Mouse (Mus musculus): ENCODE measurements around the gene Nfasc.

The Nfasc gene

DNA sequence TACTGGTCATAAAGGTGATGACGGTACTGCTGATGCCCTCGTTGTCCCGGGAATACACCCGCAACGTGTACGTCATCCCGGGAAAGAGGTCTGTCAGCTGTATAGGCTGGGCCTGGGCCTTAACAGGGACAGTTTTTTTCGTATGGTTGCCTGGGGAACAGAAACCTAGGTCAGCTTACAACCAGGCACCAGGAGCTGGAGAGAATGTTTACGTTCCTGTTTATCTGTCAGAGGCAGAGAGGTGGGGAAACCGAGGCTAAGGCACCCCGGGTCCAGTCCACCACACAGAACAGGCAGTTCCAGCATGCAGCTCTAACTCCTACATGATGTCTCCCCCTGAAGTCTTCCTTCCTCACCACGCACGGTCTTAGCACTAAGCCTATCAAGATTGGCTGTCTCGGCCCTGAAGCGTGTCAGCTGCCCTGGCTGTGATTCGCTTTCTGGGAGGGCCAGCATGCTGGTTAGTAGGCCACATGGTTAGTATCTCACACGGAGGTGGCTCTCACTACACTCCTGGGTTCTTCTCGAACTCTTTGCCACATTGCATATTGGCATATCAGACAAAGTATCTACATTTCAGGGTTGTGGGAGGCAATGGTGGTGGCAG is 158.5 kb downstream of the Nfasc start:
- no peak for DNase-seq (ENCODE audit: low spot score)

DNA sequence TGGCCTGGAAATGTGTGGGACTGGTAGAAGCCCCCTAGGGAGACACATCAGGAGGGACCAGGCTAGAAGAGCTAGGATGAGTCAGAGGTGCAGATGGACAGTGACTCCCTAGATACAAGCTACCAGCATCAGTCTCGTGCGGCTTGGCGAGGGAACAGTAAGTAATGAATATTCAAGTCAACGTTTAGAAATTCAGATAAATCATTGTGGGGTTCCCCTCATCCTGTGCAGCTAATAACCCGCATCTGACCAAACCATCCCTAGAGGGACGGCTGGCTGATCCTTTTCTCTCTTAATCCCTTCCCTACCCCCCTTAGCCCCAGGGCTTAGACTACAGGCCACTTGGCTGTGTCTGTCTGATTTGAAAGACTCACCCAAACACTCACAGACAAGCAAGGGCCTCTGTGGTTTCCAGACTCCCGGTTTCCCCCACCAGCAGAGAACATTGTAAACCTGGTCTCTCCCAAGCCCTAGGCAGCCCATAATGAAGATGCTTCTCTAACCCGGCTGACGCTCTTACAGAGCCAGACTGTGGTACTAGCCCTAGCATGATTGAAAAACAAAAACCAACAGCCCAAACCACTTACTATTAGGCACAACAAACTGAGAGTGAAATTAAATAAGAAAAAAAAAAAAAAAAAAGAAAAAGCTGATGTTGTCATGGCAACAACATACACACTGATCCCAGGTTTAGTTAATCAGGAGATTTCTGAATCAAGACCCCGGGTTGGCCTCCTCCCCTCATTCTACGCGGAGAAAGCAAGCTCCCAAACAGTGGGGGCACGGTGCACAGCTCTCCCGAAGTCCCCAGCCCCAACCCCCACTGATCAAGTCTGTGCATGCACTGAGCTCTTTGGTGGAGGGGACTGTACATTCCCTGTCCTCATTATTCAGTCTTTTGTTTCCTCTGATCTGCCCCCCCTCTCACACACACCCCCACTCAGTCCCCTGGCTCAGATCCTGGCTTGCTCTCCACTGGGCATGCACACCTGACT is 159.5 kb downstream of the Nfasc start:
- no peak for DNase-seq (ENCODE audit: low spot score)

DNA sequence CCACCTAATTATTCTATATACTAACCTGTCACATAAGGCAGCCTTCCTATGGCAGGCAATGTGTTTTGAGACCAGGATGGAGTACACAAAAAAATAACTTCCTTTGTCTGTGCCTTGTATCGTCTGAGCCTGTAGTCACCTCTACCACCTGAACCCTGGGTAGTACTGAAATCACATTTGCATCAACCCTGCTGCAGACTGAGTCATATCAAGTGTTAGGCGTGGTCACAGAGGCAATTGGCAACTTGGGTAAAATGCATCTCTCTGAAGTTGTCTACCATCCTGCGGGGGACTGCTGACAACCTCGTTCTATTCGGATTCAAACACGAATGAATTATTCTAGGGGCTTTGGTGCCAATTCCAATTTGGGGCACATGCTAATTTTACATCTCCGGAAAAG is 161.5 kb downstream of the Nfasc start:
- DNase-seq (ENCODE audit: low spot score) = no peak

DNA sequence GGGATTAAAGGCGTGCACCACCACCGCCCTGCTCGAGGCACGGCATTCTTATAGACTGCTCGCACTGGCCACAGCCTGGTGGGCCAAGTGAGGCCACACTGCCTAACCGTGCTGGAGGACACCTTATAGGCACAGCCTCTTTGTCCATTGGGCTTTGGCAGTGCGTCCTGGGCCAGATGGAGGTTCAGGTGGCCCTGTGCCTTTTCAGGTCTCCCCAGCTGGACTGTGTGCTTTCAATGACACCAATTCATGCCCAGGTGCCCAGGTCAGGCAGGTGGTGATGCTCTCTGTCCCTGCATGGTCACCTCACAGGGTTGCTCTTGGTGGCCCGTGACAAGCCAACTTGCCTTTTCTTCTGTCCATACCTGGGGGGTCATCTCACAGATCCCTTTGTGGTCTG is 164.8 kb downstream of the Nfasc start:
- no peak for DNase-seq (ENCODE audit: low spot score)

DNA sequence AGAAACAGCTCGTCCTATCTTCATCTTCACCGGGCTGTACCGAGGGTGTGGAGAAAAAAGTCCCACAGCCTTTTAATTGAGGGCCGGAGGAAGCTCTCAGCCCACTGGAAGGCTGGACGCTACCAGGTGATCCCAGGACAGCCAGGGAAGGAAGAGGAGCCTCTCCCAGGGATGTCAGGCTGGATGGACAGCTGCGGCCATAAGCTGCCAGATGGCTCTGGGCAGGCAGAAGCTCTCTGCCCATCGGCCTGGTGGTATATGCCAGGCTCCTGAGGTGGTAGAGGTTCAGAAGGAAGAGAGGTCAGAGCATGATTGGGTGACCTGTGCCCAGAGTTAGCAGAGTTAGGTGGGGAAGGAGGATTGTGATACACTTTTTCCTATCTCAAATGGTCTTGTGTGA is 168.7 kb downstream of the Nfasc start:
- DNase-seq (ENCODE audit: low spot score) = no peak

DNA sequence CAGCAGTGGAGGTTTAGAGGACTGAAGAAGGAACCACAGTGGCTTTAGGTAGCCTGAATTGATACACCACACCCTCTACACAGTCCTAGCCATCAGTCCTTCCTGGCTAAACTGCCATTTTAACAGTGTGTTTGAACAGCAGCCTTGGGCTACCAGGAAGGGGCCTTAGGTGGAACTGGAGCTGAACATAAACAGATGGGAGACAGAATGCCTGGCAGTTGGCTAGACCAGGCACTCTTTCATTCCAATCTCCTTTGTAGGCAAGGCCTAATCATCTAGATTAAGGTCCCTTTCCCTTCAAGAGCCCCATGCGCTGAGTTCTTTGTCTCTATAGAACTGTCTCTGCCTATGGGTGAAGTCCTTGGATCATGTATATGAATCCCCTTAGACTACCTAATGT is 170.0 kb downstream of the Nfasc start:
- DNase-seq (ENCODE audit: low spot score) = no peak

DNA sequence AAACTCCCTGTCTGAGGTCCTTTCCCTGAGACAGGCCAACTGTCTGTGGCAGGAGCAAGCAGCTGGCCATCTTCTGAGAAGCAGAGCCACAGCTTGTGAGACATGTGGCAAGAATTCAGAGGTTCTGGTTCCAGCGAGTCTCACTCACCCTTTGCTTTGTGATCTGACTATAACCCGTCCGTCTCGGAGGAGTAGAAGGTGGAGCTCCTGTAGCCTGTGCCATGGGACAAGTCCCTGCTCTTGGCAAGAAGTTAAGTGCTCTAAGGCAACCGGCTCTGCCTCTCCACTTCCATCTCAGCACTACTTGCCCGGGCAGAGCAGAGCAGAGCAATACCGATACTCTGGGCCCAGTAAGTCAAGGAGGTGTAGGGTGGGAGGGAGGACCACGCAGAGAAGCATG is 170.7 kb downstream of the Nfasc start:
- DNase-seq (ENCODE audit: low spot score) = no peak

DNA sequence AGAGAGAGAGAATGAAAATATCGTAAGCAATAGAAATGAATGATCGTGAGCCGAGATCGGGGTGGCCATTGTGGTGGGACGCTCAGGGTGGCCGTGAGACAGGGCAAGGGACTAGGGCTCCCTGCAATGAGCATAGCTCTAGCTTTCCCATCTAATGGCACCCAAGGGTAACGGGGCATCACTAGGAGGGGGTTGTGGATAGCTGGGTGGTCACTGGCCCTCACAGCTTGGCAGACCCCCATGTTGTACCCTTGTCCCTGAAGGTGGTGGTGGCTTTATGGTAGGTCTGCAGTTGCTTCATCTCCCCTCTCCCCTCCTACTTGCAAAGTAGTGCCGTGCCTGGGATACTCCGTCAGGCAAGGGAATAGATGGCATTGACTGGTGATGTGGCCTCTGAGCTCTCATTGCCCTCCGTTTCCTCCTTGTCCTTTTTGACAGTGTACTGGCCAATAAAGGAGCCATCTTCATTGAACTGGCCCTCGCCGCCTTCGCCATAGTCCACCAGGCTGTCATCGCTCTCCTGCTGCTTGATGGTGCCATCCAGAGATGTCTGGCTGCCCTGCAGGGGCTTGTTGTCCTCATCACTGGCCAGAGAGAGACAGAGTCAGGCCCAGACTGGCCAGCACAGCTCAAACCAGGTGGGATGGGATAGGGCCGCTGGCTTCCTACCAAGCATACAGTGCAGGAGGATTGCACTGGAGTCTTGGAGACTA is 171.4 kb downstream of the Nfasc start:
- DNase-seq (ENCODE audit: low spot score) = no peak

DNA sequence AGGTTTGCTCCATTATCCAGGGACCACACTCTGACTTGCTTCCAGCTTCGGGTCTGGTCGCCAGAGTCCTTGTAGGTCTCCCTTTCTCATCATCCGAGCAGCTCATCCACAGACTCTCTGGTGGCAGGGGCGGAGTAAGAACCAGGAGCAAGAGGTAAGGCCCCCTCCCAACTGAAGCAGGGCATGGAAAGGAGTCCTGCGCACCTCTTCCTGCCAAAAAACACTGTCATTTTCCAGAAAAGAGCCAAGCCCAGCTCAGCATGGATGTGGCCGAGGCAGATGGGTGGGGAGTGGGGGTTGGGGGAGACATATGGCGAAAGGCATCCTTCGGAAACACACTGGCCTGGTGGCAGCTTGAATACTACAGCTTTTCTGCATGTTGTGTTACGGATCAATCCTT is 172.1 kb downstream of the Nfasc start:
- no peak for DNase-seq (ENCODE audit: low spot score)

DNA sequence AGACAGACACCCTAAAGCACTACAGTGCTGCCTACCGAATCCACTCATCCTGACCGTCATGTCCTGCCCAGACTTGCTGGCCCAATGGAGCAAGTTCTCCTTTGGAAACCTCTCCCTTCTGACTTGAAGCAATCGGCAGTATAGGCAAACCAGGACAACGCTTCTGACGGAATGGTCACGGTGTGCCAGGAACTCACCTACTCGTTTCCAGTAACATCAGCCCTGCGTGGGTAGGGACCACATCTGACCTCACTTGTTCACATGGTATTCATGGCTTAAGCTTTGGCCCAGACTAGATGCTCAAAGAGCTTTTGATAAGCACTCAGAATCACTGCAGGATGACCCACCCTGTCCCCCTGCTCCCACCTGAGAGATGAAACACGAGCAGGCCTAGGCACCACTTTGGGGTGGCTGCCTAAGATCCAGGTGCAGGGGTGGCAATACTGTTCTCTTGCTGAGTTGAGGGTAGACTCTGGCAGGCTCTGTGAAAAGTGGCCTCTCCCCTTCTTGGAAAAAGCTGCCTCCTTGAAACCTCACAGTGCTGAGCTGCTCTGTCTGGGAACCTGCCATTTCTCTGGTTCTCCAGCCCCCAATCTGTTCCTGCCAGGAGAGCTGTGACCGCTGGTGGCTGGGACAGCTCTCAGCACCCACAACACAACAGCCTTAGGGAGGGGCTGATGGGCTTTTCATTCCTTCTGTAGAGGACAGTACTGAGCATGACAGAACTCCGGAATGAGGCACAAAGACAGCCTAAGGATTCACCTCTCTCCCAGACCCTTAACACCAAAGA is 174.1 kb downstream of the Nfasc start:
- DNase-seq (ENCODE audit: low spot score) = no peak

DNA sequence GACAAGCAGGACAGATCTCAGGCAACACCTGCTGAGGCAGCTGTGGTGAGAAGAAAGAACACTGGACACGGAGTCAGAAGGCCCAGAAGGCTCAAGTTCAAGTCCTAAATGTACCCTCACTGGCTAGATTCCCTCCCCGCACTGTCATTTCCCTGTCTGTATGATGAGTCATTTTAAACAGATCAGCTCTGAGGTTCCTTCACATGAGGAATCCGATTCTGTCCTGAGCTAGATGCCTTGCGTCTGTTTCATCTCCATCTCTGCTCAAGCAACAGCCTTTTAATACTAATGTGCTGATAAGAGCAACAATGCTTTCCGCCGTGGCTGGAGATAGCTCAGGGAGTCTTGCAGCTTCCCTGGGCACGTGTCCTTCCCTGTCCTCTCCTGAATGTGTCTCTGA is 175.8 kb downstream of the Nfasc start:
- DNase-seq (ENCODE audit: low spot score) = no peak

DNA sequence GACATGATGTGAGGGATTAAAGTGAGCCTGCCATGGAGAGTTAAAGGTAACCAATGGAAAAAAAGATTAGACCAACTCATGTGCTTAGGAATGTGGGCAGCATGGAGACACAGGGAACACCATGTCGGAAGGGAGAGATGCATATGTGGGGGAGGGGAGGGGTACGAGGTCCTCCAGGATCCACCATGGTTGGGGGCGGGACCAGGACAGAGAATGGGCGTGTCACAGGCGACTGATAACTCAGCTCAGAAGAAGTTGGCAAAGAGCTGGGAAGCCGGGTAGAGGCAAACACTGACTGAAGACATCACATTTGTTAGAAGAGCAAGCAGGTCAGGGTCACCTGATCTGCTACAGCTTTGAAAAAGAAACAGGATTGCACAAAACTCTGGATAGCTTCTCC is 176.7 kb downstream of the Nfasc start:
- no peak for DNase-seq (ENCODE audit: low spot score)

DNA sequence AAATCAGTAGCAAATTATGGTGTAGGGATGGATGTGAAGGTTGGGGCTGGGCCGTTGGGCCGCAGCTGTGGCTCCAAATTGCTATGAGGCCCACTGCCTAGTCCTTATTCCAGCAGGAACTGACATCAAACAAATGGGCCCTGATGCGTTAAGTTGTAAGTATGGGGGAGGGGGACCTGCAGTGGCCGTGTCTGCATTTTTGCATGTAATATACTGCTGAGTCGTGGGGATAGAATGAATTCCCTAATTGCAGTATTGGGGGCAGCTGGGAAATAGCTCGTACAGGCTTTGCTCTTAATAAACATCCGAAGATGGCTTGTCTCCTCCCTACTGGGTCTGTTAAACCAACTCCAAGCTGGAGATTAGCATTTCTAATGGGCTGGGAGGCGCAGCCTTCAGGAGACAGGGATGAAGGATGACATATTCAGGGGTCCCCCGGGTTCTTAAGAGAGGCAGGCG is 179.2 kb downstream of the Nfasc start:
- DNase-seq (ENCODE audit: low spot score) = no peak

DNA sequence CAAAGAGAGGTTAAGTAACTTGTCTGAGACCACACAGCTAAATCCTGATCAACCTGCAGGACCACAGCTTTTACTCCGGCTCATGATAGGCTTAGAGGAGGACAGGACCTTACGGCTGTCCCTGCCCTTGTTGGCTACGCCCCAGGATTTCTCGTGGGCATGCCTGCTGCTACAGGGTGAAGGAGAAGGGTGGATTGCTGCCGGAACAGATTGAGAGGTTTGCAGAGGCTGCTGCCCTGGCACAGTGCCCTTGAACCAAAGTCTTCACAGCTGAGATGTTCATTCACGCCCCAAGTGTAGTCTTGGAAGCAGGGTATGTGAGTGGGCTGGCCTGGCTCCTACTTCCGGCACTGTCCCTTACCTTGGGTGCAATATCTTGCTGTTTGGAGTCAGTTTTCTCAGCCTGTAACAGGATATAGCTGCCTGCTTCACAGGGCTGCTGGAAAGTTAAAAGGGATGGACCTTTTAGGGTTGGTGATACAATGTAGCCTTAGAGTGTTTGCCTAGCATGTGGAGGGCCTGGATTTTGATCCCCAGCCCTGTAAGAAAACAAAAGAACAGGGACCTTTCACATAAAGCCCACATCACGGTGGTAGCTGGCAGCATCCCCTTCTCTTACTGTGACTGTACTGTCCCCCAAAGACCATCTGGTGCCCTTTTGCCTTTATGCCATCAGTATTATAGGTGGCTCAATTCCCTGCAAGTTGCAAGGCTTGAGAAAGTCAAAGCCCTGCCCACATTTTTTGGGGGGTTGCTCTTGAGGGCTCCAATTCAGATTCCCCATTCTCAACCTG is 180.5 kb downstream of the Nfasc start:
- peak; percentile 62 for DNase-seq (ENCODE audit: low spot score)

DNA sequence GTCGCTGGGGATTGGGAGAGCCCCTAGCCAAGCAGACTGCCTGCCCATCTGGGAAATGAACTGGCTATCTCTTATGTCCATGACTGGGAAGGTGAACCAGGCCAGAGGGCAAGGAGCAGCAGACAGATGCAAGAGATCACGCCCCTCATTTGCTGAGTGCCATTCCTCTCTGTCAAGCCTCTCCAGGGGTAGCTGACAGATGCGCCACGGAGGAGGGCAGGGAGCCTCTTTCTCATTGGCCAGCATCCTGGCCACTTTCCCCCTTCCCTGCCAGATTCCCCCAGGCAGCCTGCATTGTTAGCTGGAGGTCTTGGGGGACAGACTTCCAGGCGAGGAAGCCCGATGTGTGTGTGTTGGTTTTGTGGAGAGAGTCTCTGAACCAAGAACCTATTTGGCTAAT is 182.6 kb downstream of the Nfasc start:
- DNase-seq (ENCODE audit: low spot score) = no peak

DNA sequence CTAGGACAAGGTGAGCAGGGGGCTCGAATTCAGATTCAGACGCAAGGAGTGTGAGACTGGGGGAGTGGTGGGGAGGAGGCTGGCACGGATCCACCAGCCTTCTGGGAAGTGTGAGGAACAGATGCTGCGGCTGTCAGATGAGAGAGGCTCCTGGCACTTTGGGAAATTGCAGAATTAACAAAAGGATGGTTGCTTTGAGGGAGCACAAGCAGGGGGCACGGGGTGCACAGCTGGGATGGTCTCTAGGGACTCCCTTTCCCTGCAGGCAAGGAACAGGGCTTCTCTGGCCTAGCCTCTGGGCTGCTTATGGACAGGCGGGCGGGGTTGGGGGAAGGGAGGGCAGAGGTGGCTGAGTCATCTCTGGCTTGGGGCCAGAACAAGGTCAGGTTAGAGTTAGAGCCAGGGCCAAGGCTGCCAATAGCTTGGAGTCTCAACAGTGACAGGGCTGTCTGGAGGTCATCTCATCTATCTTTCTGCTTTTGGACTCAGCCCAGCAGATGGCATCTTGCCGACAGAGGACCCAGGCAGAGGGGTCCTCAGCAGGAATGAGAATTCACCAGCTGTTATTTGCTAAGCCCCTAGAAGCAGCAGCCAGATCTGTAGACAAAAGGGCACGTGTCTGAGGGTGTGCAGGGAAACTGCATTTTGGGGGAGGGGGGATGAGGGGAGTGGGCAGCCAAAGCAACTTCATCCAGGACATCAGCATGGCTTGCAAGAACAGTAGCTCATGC is 183.5 kb downstream of the Nfasc start:
- peak; percentile 75 for DNase-seq (ENCODE audit: low spot score)

DNA sequence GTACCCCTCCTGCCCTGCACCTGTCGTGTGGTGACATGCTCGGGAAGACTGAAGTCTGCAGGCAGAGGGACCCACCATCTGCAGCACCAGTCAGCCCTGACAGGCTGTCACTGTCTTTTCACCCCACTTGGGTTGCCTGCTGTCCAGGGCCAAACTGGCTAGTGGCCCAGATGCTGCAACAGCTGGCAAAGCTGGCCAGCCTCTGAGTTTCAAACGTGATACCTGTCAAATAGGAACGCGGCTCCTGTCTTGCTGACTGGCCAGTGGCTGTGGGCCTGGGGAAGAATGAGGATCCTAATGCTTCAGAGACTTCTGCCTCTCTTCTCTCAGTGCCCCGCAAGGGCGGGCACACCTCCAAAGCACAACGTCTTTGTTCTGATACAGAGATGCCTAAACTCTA is 197.8 kb downstream of the Nfasc start:
- DNase-seq (ENCODE audit: low spot score) = no peak

DNA sequence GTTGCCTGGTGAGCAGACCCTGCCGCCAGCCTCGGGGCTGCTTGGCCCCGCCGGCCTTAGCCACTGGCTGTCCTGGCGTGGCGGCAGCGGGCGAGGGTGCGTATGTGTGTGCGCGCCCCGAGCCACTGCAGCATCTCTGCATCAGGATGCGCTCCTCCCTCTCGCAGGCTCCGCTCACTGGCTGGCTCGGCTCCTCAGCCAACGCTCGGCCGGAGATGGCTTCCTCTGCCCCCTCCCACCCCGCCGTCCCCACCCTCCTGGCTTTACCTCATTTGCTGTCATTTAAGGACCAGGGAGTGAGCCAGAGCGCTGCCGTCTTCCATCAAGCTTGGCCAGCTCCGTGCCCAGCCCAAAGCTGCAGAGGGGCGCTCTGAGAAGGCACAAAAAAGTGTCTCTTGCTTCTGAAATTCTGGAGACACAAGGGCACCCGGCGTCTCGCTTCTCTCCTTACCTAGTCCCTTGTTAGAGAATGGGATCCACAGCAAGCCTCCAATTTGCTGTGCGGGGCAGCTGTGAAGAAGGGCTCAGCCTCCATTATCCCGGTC is 198.8 kb downstream of the Nfasc start, which contains the start of gene Cntn2:
Gene Cntn2 (minus strand): TSS at position 495 of the 545 bp plus-strand sequence.
- DNase-seq (ENCODE audit: low spot score) = no peak

DNA sequence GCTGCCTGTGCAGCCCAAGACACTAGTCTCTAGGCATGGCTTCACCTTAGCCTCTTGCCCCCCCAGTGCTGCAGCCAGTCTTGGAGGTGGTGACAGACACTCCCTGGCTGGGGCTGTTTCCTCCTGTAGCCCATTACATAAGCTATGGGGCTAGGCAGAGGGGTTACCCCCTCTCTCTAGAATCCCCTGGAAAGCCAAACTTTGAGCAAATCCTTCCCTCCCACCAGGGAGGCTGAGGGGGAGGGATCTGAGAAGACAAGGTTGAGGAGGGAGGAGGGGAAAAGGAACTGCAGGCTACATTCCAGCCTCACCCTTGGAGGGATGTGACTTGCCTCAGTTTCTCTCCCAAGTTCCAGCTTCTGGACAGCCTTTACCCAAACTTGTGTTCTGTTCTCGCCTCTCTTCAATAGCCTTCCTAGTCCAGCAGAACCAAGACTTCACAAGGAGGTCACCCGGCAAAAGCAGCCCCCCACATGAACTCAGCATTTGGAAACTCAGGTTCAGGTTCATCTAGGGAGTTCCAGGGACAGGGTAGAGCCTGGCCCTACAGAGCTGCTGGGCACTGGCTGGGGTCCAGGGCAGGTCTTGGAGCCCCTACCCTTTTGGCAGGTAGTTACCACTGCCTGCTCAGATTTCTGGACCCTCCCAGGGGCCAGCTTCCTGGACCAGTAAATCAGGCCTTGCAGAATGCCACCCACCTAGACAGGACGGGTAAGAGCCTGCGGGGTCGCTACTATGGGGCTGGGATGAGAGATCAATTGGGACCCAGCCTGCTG is 199.6 kb downstream of the Nfasc start:
- DNase-seq (ENCODE audit: low spot score) = no peak

Data from testis, postnatal 10 days (tissue).